Mouse (Mus musculus): ENCODE results near the gene Pnisr. TPM values are rescaled to one million over a fixed set of nuclear protein-coding genes. Genes with fewer than 3 reads are reported as not detected.

Pnisr gene
- polyA plus RNA-seq, 1 experiment from 2014 or later, result 48.3 TPM

DNA sequence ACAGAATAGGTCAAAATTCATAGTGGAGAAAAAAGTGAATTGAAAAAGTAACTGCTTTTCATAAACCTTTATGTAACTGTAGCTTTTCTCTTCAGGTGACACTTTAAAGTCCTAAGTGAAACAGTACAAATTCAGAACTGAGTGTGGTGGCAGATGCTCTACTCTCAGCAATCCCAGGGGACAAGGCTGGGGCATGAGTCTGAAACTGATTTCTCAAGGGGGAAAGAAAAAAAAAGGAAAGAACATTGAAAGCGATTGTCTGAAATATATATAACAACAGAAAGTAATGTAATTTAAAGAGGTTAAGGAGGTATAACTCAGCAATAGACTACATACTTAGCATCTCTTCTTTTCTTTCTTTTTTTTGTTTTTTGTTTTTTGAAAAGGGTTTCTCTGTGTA, 17.8 kb downstream of the Pnisr start:
- DNase-seq (ENCODE audit: low read depth, low spot score) (no peak), ATAC-seq (no peak)
- no peaks in the 10 kb centered on the region for H3K27me3 ChIP-seq
- no peak for TF ChIP-seq CTCF (IDR thresholded peaks at IDR 0.05)
- ChIA-PET CTCF (no interaction called here), POLR2A (no interaction called here)
- in situ Hi-C loops (cut with MboI; ENCODE audit: low pct_unique_long_range_greater_than_20kb), result no loop called here

DNA sequence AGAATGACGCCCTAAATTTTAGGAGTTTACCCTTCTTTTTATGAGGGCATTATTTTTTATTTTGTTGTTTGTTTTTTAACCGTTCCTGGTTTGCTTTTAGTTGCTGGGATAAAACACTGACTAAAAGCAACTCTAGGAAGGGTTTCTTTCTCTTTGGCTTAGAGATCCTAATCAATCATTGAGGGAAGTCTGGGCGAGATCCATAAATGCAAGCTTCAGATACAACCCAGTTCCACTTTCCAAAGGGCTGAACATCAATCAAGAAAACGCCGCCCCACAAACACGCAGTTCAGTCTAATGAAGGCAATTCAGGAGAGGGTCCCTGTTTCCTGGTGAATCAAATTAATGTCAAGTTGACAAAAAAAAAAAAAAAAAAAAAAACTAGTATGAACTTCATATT, 31.4 kb downstream of the Pnisr start:
- H3K27me3 ChIP-seq, result no peaks in the 10 kb centered on the region
- in situ Hi-C loops (cut with MboI; ENCODE audit: low pct_unique_long_range_greater_than_20kb), result no loop called here
- POLR2A ChIA-PET, result no interaction called here
- ATAC-seq, result no peak
- no peak for TF ChIP-seq CTCF (IDR thresholded peaks at IDR 0.05)
- CTCF ChIA-PET, result interaction anchor here (1.3 to 1.7 kb wide), 2 partner anchors 10 to 82 kb away, joined by 3 to 5 read pairs; no protein-coding TSS in a partner anchor
- no peak for DNase-seq (ENCODE audit: low read depth, low spot score)

DNA sequence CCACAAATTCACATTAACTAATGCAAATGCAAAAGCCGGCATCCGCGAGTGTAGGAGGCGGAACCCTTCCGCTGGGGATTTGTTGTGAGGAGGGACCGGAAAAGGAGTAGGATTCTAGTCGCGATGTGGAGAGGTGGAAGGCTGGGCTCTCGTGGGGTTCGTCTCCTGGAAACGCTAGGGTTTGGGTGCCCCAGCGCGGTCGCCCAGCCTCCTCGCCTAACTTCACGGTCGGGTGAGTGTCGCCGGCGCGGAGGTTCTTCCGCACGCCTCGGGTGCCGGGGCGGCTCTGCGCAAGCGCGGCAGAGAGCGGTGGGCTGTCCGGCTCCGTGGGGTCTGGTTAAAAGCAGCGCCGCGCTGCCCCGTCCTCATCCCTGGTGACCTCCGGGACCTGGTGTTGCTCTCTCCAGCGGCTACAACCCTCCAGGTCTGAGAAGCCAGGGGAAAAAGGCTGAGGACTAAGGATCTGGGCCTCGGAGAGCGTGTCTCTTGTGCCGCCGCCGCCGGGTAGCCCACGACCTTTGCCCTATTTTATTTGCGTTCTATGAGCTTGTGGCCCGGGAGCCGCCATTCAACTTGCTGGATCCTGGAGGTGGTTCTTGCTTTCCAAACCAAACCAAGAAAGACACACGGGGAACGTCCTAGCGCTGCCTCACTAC, 32.3 kb downstream of the Pnisr start, which contains the start of gene Coq3:
TSS of gene Coq3 (plus strand) at position 109 of the 656 bp plus-strand sequence.
- TF ChIP-seq CTCF (IDR thresholded peaks at IDR 0.05), result no peak
- CTCF ChIA-PET, result interaction anchor here (1.7 kb wide), 1 partner anchor 82 kb away, joined by 5 read pairs; no protein-coding TSS in a partner anchor
- POLR2A ChIA-PET, result no interaction called here
- in situ Hi-C loops (cut with MboI; ENCODE audit: low pct_unique_long_range_greater_than_20kb), result loop anchor here (5.0 kb wide), 1 partner anchor 53 kb away; the partner anchor contains the start of gene Faxc
- DNase-seq (ENCODE audit: low read depth, low spot score) (peak; percentile 67), ATAC-seq (peak; percentile 95)
- no peaks in the 10 kb centered on the region for H3K27me3 ChIP-seq

DNA sequence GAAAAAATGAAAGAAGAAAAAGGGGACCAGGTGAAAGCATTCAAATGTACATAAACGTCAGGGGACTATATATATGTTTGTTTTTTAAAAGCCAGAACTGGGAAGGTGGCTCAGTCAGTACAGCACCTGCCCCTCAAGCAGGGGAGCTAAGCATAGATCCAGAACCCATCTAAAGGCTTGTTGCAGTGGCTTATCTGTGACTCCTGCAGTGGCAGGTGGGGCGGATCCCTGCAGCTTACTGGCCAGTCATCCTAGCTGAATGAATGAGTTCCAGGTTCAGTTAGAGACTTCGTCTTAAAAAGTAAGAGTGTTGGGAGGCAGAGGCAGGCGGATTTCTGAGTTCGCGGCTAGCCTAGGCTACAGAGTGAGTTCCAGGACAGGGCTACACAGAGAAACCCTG, 35.4 kb downstream of the Pnisr start:
- in situ Hi-C loops (cut with MboI; ENCODE audit: low pct_unique_long_range_greater_than_20kb), result loop anchor here (5.0 kb wide), 1 partner anchor 49 kb away; the partner anchor contains the start of gene Faxc
- H3K27me3 ChIP-seq, result no peaks in the 10 kb centered on the region
- ChIA-PET POLR2A (no interaction called here), CTCF (no interaction called here)
- ATAC-seq, result no peak
- DNase-seq (ENCODE audit: low read depth, low spot score), result no peak
- TF ChIP-seq CTCF (IDR thresholded peaks at IDR 0.05), result no peak

GRCm38 (mm10) chr4:21885831-21886230, 38.4 kb downstream of the Pnisr start:
- POLR2A ChIA-PET, result no interaction called here

More at GRCm38 (mm10) chr4:21885831-21886230, 38.4 kb downstream of the Pnisr start:
- in situ Hi-C loops (cut with MboI; ENCODE audit: low pct_unique_long_range_greater_than_20kb), result no loop called here
- DNase-seq (ENCODE audit: low read depth, low spot score) (no peak), ATAC-seq (no peak)
- no peak for TF ChIP-seq CTCF (IDR thresholded peaks at IDR 0.05)
- H3K27me3 ChIP-seq, result no peaks in the 10 kb centered on the region
- CTCF ChIA-PET, result no interaction called here

Other genes starting within 250 kb of the Pnisr start
- gene Prdm13, start 161.6 kb upstream of the Pnisr start, polyA plus RNA-seq (2021), result not detected
- gene Ccnc, start 119.9 kb upstream of the Pnisr start, polyA plus RNA-seq (2021), result 15.8 TPM
- 24.4 TPM for gene Usp45, start 80.4 kb upstream of the Pnisr start, polyA plus RNA-seq (2021)
- 12.5 TPM for gene Tstd3, start 80.4 kb upstream of the Pnisr start, polyA plus RNA-seq (2021)
- 7.3 TPM for gene Coq3, start 32.1 kb downstream of the Pnisr start, polyA plus RNA-seq (2021)
- gene Faxc, start 83.7 kb downstream of the Pnisr start, polyA plus RNA-seq (2021), result 10.8 TPM

All from Patski (cell line).